Mouse (Mus musculus) spleen, postnatal 14 days (tissue): ENCODE measurements around the gene Kcnq4.

Experiments used
- DNase-seq, 2 experiments: peaks; one replicate each; pipeline ENCODE4 v3.0.0; 2021 to 2022; ENCODE audit warnings: low spot score in 2 of 2

Gene Kcnq4

DNA sequence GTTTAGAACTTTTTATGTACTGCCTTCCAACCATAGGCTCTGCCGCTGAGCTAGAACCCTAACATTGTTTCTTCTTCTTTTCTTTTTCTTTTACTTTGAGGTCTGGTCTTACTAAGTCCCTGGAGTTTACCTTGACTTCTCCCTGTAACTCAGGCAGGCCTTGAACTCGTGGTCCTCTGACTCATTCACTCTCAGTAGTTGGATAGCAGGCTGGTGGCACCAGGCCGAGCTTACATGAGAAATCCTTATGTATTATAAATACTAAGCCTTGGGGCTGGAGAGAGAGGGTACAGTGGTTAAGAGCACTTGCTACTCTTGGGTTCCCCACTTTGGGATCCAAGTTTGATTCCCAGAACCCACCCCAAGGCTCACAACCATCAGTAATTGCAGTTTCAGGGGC is 74.8 kb downstream of the Kcnq4 start:
- DNase-seq, result no peak

DNA sequence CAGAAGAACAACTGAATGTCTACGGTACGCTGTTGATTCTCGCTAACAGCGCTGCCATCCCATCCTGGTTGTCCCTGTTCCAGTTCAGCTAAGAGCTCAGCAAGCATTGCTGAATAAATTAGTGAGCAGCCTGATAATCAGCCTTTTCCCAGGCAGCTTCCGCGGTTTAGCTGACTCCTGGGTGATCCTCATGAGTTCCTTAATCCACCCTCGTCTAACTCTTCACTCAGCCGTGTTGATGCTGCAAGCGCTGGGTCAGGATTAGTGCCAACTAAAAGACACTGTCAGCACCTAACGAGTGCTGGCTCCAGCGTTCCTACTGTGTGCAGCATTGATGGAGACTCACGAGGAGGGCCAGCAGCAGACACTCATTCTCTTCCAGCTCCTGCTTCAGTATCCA is 77.4 kb downstream of the Kcnq4 start:
- DNase-seq, result no peak

DNA sequence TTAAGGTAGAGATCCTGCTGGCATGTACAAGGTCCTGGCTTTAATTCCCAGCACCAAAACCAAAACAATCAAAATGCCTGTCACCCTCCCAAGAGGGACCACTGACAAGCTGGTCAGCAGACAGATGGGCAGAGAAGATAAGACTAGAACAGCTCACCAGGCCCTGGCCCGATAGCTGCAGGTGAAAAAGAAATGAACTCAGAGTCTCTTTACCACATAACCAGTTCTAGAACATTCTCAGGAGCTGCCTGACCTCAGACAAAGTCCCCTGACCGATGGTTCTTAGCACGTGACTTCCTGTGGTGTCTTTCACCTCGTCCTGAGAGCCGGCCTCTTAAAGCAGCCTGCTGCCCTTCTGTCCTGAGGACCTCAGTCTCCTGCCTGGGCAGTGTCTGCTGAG is 78.8 kb downstream of the Kcnq4 start:
- no peak for DNase-seq

DNA sequence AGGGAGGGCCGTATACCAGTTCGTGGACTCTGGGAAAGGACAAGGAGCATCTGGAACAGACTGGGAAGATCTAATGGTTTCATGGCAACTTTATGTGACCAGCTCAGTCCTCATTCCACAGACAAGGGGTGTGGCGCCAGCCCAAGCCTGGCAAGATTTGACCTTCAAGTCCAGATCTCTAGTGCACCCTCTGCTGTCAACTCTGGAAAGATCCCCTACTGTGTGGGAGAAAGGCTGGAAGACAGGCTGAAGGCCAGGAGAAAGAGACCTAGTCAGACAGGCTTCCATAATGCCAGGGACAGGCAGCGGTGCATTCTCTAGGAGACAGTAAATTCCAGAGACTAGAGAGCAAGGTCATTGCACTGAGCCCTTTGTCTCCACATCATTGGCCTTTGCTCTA is 79.9 kb downstream of the Kcnq4 start:
- DNase-seq, result no peak

DNA sequence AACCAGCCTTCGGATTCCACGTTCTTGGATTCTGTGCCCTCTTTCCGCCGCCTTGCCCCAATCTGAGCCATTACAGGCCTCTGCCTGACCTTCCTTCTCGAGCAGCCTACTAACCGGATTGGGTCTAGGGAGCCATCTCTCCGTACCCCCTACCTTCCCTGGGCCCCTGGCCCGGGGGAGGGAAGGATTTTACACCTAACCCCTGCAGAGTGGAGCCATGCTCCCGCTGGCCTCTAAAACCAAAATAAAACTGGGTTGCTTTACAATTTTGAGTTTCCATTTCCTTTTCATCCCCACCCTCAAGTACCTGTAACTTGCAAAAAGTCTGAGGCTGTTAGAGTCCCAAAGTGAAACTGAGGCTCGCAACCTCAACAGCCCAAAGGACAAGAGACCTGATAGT is 80.9 kb downstream of the Kcnq4 start:
- no peak for DNase-seq

DNA sequence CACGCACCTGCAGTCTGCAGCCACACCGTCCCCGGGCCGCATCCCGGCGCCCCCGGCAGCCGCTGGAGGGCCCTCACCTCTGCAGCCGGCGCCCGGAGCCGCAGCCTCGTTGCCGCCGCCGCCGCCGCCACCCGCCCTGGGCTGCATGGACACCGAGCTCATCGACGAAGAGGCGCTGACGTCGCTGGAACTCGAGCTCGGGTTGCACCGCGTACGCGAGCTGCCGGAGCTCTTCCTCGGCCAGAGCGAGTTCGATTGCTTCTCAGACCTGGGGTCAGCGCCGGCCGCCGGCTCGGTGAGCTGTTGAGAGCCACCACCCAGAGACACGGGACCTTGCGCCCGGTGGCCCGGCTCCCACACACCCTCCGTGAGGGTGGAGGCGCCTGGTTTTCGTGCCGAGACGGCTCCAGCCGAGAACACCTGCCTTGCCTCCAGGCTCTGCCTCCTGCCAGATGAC is 81.3 kb downstream of the Kcnq4 start:
- DNase-seq, result peak; percentile 41 to 46

DNA sequence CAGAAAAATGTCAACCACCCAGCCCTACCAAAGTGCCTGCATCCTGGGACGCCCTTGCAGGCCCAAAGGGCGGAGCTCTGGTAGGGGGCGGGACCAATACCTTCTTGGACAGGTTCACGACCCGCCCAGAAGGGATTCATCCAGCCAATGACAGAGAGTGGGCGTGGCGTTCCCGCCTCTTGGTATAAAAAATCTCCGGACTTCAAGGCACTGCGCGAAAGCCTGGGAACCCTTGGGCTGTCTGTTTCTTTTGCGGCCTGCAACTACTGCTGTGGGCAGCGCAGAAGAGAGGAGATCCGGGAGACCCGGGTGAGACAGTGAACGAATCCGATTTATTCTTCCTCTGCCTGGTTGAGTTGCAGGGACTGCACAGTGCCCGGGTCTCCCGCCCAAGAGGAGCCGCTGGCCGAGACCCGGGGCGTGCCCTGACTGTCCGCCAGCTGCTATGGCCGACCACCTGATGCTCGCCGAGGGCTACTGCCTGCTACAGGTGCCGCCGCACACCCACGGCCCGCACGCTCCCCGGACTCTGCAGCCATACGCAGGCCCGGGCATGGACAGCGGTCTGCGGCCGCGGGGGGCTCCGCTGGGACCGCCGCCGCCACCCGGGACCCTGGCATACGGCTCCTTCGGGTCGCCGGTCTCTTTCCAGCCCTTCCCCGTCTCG is 81.9 kb downstream of the Kcnq4 start, which contains the start of gene Cited4:
Cited4 (plus strand) TSS at position 215 of the 667 bp plus-strand sequence.
- peak; percentile 91 for DNase-seq

DNA sequence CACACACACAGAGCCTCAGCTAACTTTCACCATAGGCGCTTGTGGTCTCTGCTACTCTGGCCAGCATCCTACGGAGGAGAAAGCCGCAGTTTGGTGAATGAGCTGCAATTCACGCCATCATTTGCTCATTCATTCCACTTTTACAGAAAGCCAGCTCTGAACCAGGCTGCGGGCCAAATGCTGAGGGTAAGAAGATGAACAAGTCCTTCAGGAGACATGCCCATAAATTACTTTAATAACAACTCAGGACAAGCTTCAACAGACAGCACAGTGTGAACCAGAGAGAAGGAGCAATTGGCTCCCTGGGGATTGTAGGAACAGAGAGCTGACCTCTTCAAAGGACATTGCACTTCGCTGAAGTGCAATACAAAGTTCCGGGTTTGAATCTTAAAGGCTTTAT is 82.6 kb downstream of the Kcnq4 start:
- DNase-seq, result no peak

DNA sequence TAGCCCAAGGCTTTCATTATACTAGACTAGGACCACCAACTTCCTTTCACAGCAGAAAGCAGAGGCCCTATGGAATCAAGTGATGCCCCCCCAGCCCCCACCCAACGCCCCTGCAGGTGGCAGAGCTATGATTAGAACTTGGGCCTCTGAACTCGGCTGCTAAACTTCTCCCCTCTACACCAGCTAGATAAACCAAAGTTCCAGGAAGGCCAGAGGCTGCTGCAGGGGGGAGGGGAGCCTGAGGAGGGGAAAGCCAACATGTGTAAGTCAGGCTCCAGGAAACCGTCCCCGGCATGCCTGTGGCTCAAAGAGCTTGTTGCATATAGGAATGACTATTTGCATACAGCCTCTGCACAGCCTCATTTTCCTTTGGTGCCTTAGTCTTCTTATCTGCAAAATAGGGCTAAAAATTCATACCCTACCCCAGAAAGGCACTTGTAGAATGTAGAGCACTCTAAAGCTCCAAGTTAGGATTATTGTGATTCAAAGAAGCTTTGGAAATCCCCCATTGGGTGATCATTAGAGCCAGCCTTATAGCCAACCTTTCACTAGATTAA is 83.2 kb downstream of the Kcnq4 start:
- no peak for DNase-seq

DNA sequence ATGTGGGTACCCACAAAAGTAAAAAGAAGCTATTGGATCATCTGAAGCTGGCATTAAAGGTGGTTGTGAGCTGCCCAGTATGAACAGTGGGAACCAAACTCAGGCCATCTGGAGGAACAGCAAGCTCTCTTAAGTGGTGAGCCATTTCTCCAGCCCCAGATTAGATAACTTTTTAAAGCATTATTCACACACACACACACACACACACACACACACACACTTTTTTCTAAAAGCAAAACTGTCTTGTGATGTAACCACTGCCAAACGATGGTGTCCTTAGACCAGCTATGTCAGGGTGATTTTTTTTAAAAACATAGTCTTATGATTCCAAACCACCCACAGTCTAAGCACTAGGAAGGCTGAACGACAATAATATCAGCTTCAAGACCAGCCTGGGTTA is 83.8 kb downstream of the Kcnq4 start:
- DNase-seq, result no peak

DNA sequence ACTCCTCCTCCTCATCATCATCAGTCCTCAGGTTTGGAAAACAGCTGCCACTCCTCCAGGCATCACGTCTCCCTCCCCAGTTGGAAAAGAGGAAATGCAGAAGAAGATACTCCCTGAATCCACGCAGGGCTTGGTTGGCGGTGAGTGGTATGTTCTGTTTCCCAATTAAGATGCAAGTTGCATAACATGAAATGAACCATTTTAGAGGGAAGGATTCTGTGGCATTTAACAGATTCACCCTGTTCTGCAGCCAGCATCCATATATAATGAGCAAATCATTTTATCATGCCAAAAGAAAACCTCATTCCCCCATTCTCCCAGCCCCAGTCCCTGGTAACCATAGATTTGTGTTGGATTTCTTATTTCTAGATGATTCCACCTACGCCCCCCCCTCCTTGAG is 87.9 kb downstream of the Kcnq4 start:
- no peak for DNase-seq

DNA sequence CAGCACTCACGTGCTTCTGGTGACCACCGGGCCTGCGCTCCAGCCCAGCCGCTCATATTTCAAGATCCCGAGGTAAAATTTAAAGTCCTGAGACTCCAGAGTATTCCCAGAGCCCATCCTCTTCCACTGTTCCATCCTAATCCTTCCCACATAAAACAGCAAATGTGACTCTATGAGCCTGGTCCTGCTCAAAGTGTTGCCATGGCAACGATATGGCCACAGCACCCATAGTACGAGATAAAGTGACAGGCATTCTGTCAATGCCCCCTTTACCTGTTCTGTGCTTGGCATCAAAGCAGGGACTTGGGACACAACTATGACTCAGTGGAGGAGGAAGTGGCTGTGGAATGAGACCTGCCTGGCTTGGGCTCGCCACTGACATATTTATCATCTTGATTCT is 92.5 kb downstream of the Kcnq4 start:
- no peak for DNase-seq

DNA sequence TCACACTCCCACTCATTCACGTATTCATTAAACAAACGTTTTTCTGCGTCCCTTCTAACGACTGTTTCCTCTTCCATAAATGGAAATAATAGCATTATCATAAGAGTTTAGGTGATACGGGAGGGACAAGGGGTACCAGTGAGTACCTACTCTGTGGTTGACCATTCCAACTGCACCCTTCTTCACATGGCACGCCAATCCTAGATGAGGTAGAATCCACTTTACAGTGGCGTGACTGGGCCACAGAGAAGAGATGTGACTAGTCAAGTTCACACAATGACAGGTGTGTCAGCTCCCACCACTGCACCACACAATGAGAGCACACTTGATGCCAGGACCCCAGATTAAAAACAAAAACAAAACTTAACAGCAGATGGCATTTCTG is 98.2 kb downstream of the Kcnq4 start:
- DNase-seq, result no peak

DNA sequence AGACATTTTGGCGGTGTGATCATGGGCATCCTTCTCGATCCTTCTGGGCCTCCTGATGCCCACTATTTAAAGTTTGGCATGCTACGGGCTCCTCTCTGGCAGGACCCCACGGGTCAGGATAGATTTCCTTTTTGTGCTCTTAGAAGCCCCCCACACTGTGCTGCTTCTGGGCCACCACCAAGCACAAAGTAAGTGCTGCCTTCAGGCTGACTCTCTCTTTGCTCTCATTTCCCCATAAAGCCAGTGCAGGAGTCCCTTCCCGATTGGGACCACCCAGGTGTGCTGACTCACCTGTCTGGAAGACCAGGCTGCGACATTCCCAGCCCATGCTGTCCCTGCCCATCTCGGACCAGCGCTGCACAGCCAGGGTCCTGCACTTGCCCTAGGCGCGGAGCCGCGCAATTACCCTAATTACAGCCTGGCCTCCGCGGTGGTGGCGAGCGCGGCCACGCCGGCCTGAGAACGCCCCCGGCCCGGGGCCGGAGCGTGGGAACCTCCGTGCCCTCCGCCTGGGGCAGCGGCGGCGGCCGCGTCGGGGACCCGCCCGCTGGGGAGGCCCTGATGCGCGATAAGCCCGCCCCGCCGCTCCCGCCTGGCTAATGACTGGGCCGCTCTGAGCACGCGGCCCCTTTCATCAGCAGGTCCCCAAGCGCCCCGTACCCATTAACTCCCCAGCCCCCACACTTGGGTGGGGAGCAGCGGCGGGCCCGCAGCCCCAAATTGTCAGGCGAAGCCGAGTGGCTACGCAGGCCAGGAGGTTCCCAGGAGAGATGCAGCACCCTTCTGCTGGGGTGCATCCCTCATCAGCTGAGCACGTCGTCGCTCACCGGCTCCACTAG is 98.8 kb downstream of the Kcnq4 start:
- DNase-seq, result peak in 1 of 2 experiments; percentile 12
